Mouse (Mus musculus): ENCODE data around the gene 4930469K13Rik. TPM values are rescaled to one million over a fixed set of nuclear protein-coding genes. Genes with fewer than 3 reads are reported as not detected.

The 4930469K13Rik gene
- not detected in 2 replicates for polyA plus RNA-seq (2012; rRNA removed; ENCODE audit: low replicate concordance)

GRCm38 (mm10) chr11:34098422-34098821, at the start of gene 4930469K13Rik:
4930469K13Rik (minus strand) TSS chr11:34098554.

GRCm38 (mm10) chr11:34046767-34047541, 51.4 kb downstream of the 4930469K13Rik start, which contains the start of gene Lcp2:
Lcp2 (plus strand) TSS chr11:34046920.

GRCm38 (mm10) chr11:33992938-33993337, 105.4 kb downstream of the 4930469K13Rik start, which contains the start of gene Kcnip1:
Kcnip1 (minus strand) TSS chr11:33993152.

DNA sequence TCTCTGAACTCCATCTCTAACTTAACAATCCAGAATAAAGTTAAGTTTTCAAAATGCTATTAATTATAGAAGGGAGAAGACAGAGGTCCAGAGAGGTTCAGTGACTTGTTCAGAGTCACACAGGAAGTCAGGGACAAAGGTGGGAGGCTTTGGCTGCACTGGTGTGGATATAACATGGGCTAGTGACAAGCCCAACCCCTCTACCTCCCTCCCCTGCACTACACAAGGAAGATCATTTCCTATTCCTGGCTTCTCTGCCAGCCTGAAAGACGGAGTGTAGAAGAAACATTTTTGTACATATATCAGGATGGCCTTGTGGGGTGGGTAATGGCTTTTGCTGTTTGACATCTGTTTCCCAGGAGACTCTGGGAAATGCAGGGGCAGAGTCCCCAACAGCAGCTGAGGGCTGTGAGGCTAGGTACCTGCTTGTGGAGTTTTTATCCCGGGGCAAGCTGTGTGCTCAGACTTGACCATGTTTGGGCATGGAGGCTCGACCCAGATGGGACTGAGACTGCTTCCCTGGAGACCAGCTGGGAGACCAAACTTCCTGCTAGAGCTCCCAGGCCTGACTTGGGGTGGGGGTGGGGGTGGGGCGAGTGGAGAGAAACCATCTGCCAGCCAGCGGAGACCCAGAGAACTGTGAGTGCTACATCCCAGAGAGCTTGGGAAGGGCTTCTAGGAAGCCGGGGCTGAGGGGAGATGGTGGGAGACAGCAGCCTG, 135.5 kb downstream of the 4930469K13Rik start, which contains the start of gene Kcnmb1:
Kcnmb1 (plus strand) TSS at position 326 of the 720 bp plus-strand sequence.

Other genes with a start within 250 kb of the 4930469K13Rik start
- 0.96 and 3.5 TPM in 2 replicates for gene Kcnmb1, start 135.5 kb downstream of the 4930469K13Rik start, polyA plus RNA-seq (2012; rRNA removed; ENCODE audit: low replicate concordance)
- gene Kcnip1, start 105.4 kb downstream of the 4930469K13Rik start, polyA plus RNA-seq (2012; rRNA removed; ENCODE audit: low replicate concordance), result 0.42 TPM in 1 of 2 replicates, not detected in the other
- gene Lcp2, start 51.6 kb downstream of the 4930469K13Rik start, polyA plus RNA-seq (2012; rRNA removed; ENCODE audit: low replicate concordance), result 1.7 and 2.1 TPM in 2 replicates
- gene Foxi1, start 109.5 kb upstream of the 4930469K13Rik start, polyA plus RNA-seq (2012; rRNA removed; ENCODE audit: low replicate concordance), result not detected in 2 replicates
- 0.02 and 0.05 TPM in 2 replicates for gene Fam196b, start 216.3 kb upstream of the 4930469K13Rik start, polyA plus RNA-seq (2012; rRNA removed; ENCODE audit: low replicate concordance)

Data from duodenum, adult 2 months (tissue).